Mouse (Mus musculus): ENCODE results near the gene Trim7. TPM values are rescaled to one million over a fixed set of nuclear protein-coding genes. Genes with fewer than 3 reads are reported as not detected.

Trim7 gene
- polyA plus RNA-seq, 1 experiment from 2014 or later, result 2.3 TPM

- no peak for ATAC-seq (ENCODE audit: insufficient read depth, low FRiP score, low read depth)
- Histone ChIP-seq H3K4me2 (peak overlapping the region; percentile 62; the same call in 1 of the 2 replicates), H3K36me3 (no peaks in the 10 kb centered on the region), H3K4me1 (peaks cover 5% of the 10 kb centered on the region), H3K9ac (no peak overlapping the region), H3K9me3 (no peaks in the 10 kb centered on the region), H3K27ac (no peak overlapping the region), H3K27me3 (replicated peaks) (no peaks in the 10 kb centered on the region), H3K4me3 (replicated peaks) (peak overlapping the region; percentile 62; the same call in 1 of the 2 replicates)
- 35% methylated on average over 9 of the region's 9 CpGs for WGBS
Measured at GRCm38 (mm10) chr11:48833078-48833730, 7.3 kb downstream of the Trim7 start.

- Histone ChIP-seq H3K27ac (peak overlapping the region; percentile 77), H3K27me3 (replicated peaks) (no peaks in the 10 kb centered on the region), H3K4me1 (peaks cover 5% of the 10 kb centered on the region), H3K9ac (peak overlapping the region; percentile 46; the same call in 1 of the 2 replicates), H3K4me2 (peak overlapping the region; percentile 62), H3K36me3 (no peaks in the 10 kb centered on the region), H3K4me3 (replicated peaks) (peak overlapping the region; percentile 62), H3K9me3 (no peaks in the 10 kb centered on the region)
- ATAC-seq (ENCODE audit: insufficient read depth, low FRiP score, low read depth), result peak; percentile 85
- WGBS, result under 1% methylated on average over 30 of the region's 30 CpGs
Measured at GRCm38 (mm10) chr11:48833731-48834639, 8.0 kb downstream of the Trim7 start.

GRCm38 (mm10) chr11:48835923-48836322 is 10.0 kb downstream of the Trim7 start:
- no peak for ATAC-seq (ENCODE audit: insufficient read depth, low FRiP score, low read depth)
- 76% methylated on average over 6 of the region's 6 CpGs for WGBS
- no peak overlapping the region for H3K9ac ChIP-seq

GRCm38 (mm10) chr11:48836990-48837309 is 11.0 kb downstream of the Trim7 start:
- WGBS, result 20% methylated on average over 11 of the region's 11 CpGs
- no peaks in the 10 kb centered on the region for H3K36me3 ChIP-seq
- 0 out of 2 replicates have a peak overlapping the region, but pooled peaks have one; percentile 42 for H3K27ac ChIP-seq
- peak overlapping the region; percentile 88 for H3K4me2 ChIP-seq
- no peaks in the 10 kb centered on the region for H3K27me3 ChIP-seq (replicated peaks)
- peaks cover 5% of the 10 kb centered on the region for H3K4me1 ChIP-seq
- H3K9ac ChIP-seq, result peak overlapping the region; percentile 51; the same call in 1 of the 2 replicates
- H3K4me3 ChIP-seq (replicated peaks), result peak overlapping the region; percentile 65
- ATAC-seq (ENCODE audit: insufficient read depth, low FRiP score, low read depth), result no peak; the same call in 1 of the 2 replicates
- H3K9me3 ChIP-seq, result no peaks in the 10 kb centered on the region

More at GRCm38 (mm10) chr11:48835923-48836322, 10.0 kb downstream of the Trim7 start:
- Histone ChIP-seq H3K27ac (no peak overlapping the region), H3K9me3 (no peaks in the 10 kb centered on the region), H3K36me3 (no peaks in the 10 kb centered on the region), H3K4me2 (no peak overlapping the region), H3K4me1 (peaks cover 5% of the 10 kb centered on the region), H3K27me3 (replicated peaks) (no peaks in the 10 kb centered on the region), H3K4me3 (replicated peaks) (no peak overlapping the region)

GRCm38 (mm10) chr11:48837310-48838180 is 11.6 kb downstream of the Trim7 start:
- H3K4me1 ChIP-seq, result peaks cover 5% of the 10 kb centered on the region
- peak overlapping the region; percentile 51 for H3K9ac ChIP-seq
- peak overlapping the region; percentile 42 for H3K27ac ChIP-seq
- no peaks in the 10 kb centered on the region for H3K27me3 ChIP-seq (replicated peaks)
- under 1% methylated on average over 77 of the region's 77 CpGs for WGBS
- H3K4me2 ChIP-seq, result peak overlapping the region; percentile 88
- no peaks in the 10 kb centered on the region for H3K36me3 ChIP-seq
- peak; percentile 17; the same call in 1 of the 2 replicates for ATAC-seq (ENCODE audit: insufficient read depth, low FRiP score, low read depth)
- peak overlapping the region; percentile 65 for H3K4me3 ChIP-seq (replicated peaks)
- no peaks in the 10 kb centered on the region for H3K9me3 ChIP-seq

- peak overlapping the region; percentile 65 for H3K4me3 ChIP-seq (replicated peaks)
- peak overlapping the region; percentile 42 for H3K27ac ChIP-seq
- peak overlapping the region; percentile 88 for H3K4me2 ChIP-seq
- peak; percentile 30; the same call in 1 of the 2 replicates for ATAC-seq (ENCODE audit: insufficient read depth, low FRiP score, low read depth)
- H3K4me1 ChIP-seq, result peaks cover 5% of the 10 kb centered on the region
- H3K9ac ChIP-seq, result peak overlapping the region; percentile 51; the same call in 1 of the 2 replicates
- WGBS, result 2% methylated on average over 16 of the region's 16 CpGs
- no peaks in the 10 kb centered on the region for H3K36me3 ChIP-seq
- no peaks in the 10 kb centered on the region for H3K9me3 ChIP-seq
- no peaks in the 10 kb centered on the region for H3K27me3 ChIP-seq (replicated peaks)
Measured at GRCm38 (mm10) chr11:48838181-48838797, 12.3 kb downstream of the Trim7 start.

- Histone ChIP-seq H3K4me2 (peak overlapping the region; percentile 88), H3K27ac (no peak overlapping the region), H3K4me1 (peaks cover 5% of the 10 kb centered on the region), H3K9ac (no peak overlapping the region), H3K9me3 (no peaks in the 10 kb centered on the region), H3K36me3 (no peaks in the 10 kb centered on the region), H3K27me3 (replicated peaks) (no peaks in the 10 kb centered on the region), H3K4me3 (replicated peaks) (no peak overlapping the region)
- WGBS, result 77% methylated on average over 10 of the region's 10 CpGs
- no peak for ATAC-seq (ENCODE audit: insufficient read depth, low FRiP score, low read depth)
Measured at GRCm38 (mm10) chr11:48838879-48839680, 13.1 kb downstream of the Trim7 start.

- Histone ChIP-seq H3K4me3 (replicated peaks) (no peak overlapping the region), H3K9me3 (no peaks in the 10 kb centered on the region), H3K27ac (no peak overlapping the region), H3K4me1 (peaks cover 5% of the 10 kb centered on the region), H3K4me2 (no peak overlapping the region), H3K36me3 (no peaks in the 10 kb centered on the region), H3K27me3 (replicated peaks) (no peaks in the 10 kb centered on the region), H3K9ac (no peak overlapping the region)
- ATAC-seq (ENCODE audit: insufficient read depth, low FRiP score, low read depth), result no peak
Measured at GRCm38 (mm10) chr11:48840805-48841204, 14.9 kb downstream of the Trim7 start.

GRCm38 (mm10) chr11:48841213-48841612 is 15.3 kb downstream of the Trim7 start:
- ATAC-seq (ENCODE audit: insufficient read depth, low FRiP score, low read depth), result no peak

GRCm38 (mm10) chr11:48842378-48842792 is 16.4 kb downstream of the Trim7 start:
- no peak for ATAC-seq (ENCODE audit: insufficient read depth, low FRiP score, low read depth)
- H3K27ac ChIP-seq, result no peak overlapping the region
- no peak overlapping the region for H3K9ac ChIP-seq
- H3K4me3 ChIP-seq (replicated peaks), result no peak overlapping the region
- 75% methylated on average over 4 of the region's 4 CpGs for WGBS
- H3K9me3 ChIP-seq, result no peaks in the 10 kb centered on the region
- H3K27me3 ChIP-seq (replicated peaks), result no peaks in the 10 kb centered on the region
- H3K4me1 ChIP-seq, result no peaks in the 10 kb centered on the region; the same call in 1 of the 2 replicates
- no peaks in the 10 kb centered on the region for H3K36me3 ChIP-seq
- no peak overlapping the region for H3K4me2 ChIP-seq

More at GRCm38 (mm10) chr11:48841213-48841612, 15.3 kb downstream of the Trim7 start:
- peaks cover 5% of the 10 kb centered on the region for H3K4me1 ChIP-seq
- H3K27me3 ChIP-seq (replicated peaks), result no peaks in the 10 kb centered on the region
- no peaks in the 10 kb centered on the region for H3K9me3 ChIP-seq
- no peak overlapping the region for H3K4me2 ChIP-seq
- no peak overlapping the region for H3K9ac ChIP-seq
- 82% methylated on average over 5 of the region's 5 CpGs for WGBS
- no peaks in the 10 kb centered on the region for H3K36me3 ChIP-seq
- H3K27ac ChIP-seq, result no peak overlapping the region
- H3K4me3 ChIP-seq (replicated peaks), result no peak overlapping the region
